Mouse (Mus musculus) cerebellum, adult (tissue): Measurements from ENCODE around the gene Ppp3ca.
A peak's percentile ranks its signal among the peaks of the same experiment; 100 is the strongest.

Source experiments
- ATAC-seq: cut with Nextera tagmentation; 2 replicates; pipeline ENCODE4 v1.9.2; 2017; ENCODE audit warnings: mild to moderate bottlenecking, moderate library complexity, mixed read lengths; ENCODE audit not compliant: insufficient number of reproducible peaks, low FRiP score, low TSS enrichment

Ppp3ca gene

GRCm38 (mm10) chr3:136670110-136670359, at the start of gene Ppp3ca:
TSS of gene Ppp3ca (plus strand) at chr3:136670124.
- ATAC-seq, result no peak

- ATAC-seq, result no peak
Measured at GRCm38 (mm10) chr3:136640544-136641230, 29.2 kb upstream of the Ppp3ca start.

GRCm38 (mm10) chr3:136650966-136651365, 19.0 kb upstream of the Ppp3ca start:
- ATAC-seq, result no peak

GRCm38 (mm10) chr3:136651496-136651895, 18.4 kb upstream of the Ppp3ca start:
- ATAC-seq, result no peak

GRCm38 (mm10) chr3:136656460-136657035, 13.4 kb upstream of the Ppp3ca start:
- ATAC-seq, result no peak

- ATAC-seq, result no peak
Measured at GRCm38 (mm10) chr3:136658681-136659080, 11.2 kb upstream of the Ppp3ca start.

GRCm38 (mm10) chr3:136665119-136665518, 4.8 kb upstream of the Ppp3ca start:
- ATAC-seq, result no peak

GRCm38 (mm10) chr3:136668072-136668471, 1.9 kb upstream of the Ppp3ca start:
- peak; percentile 54 for ATAC-seq

GRCm38 (mm10) chr3:136669231-136670109, 454 bp upstream of the Ppp3ca start:
- ATAC-seq, result peak; percentile 91

- ATAC-seq, result peak; percentile 7
Measured at GRCm38 (mm10) chr3:136670360-136671131, 622 bp downstream of the Ppp3ca start.

- ATAC-seq, result no peak
Measured at GRCm38 (mm10) chr3:136671161-136671939, 1.4 kb downstream of the Ppp3ca start.

- no peak for ATAC-seq
Measured at GRCm38 (mm10) chr3:136671940-136672278, 2.0 kb downstream of the Ppp3ca start.

- ATAC-seq, result no peak
Measured at GRCm38 (mm10) chr3:136672870-136673269, 2.9 kb downstream of the Ppp3ca start.

GRCm38 (mm10) chr3:136673363-136673762, 3.4 kb downstream of the Ppp3ca start:
- ATAC-seq, result no peak

GRCm38 (mm10) chr3:136674486-136674885, 4.6 kb downstream of the Ppp3ca start:
- no peak for ATAC-seq

- no peak for ATAC-seq
Measured at GRCm38 (mm10) chr3:136676991-136677390, 7.1 kb downstream of the Ppp3ca start.

GRCm38 (mm10) chr3:136678386-136678785, 8.5 kb downstream of the Ppp3ca start:
- ATAC-seq, result no peak

- no peak for ATAC-seq
Measured at GRCm38 (mm10) chr3:136679903-136680491, 10.1 kb downstream of the Ppp3ca start.

GRCm38 (mm10) chr3:136682242-136682641, 12.3 kb downstream of the Ppp3ca start:
- ATAC-seq, result no peak
